Mouse (Mus musculus) stomach, postnatal 0 days (tissue): Measurements from ENCODE around the gene Det1. TPM values are rescaled to one million over a fixed set of nuclear protein-coding genes. Genes with fewer than 3 reads are reported as not detected.

ENCODE experiments used
- ATAC-seq: fragments of 200-750 bp; cut with Nextera tagmentation; 2 replicates; pipeline ENCODE4 v1.8.0; 2017; ENCODE audit not compliant: low FRiP score, low TSS enrichment
- DNase-seq: peaks from one replicate; pipeline ENCODE4 v3.0.0-alpha.2; 2016; ENCODE audit warnings: low spot score
- H3K27ac ChIP-seq: fragments of 300-500 bp; sonication (generic); replicated peaks from 2 replicates; pipeline ENCODE4 v1.5.1; 2014; ENCODE audit warnings: mild to moderate bottlenecking, control low read depth
- H3K27me3 ChIP-seq: fragments of 300-500 bp; sonication (generic); 2 replicates; pipeline ENCODE4 v1.6.1; 2014; ENCODE audit warnings: low read length; ENCODE audit not compliant: control insufficient read depth, insufficient read depth
- H3K36me3 ChIP-seq: fragments of 300-500 bp; sonication (generic); 2 replicates; pipeline ENCODE4 v1.6.1; 2014; ENCODE audit warnings: low read length, mixed read lengths; ENCODE audit not compliant: control insufficient read depth, insufficient read depth
- H3K4me1 ChIP-seq: fragments of 300-500 bp; sonication (generic); replicated peaks from 2 replicates; pipeline ENCODE4 v1.6.1; 2014; ENCODE audit warnings: antibody characterized with exemption; ENCODE audit not compliant: control insufficient read depth, insufficient read depth
- H3K4me2 ChIP-seq: fragments of 300-500 bp; sonication (generic); replicated peaks from 2 replicates; pipeline ENCODE4 v1.6.1; 2014; ENCODE audit warnings: low read depth, mild to moderate bottlenecking, control low read depth, moderate library complexity
- H3K4me3 ChIP-seq: fragments of 300-500 bp; sonication (generic); 2 replicates; pipeline ENCODE4 v1.5.1; 2014; ENCODE audit warnings: low read depth, low read length, control low read depth
- H3K9ac ChIP-seq: fragments of 300-500 bp; sonication (generic); 2 replicates; pipeline ENCODE4 v1.6.1; 2014; ENCODE audit warnings: mild to moderate bottlenecking, low read length, control low read depth, mixed read lengths
- H3K9me3 ChIP-seq: fragments of 300-500 bp; sonication (generic); 2 replicates; pipeline ENCODE4 v1.6.1; 2016; ENCODE audit warnings: low read length; ENCODE audit not compliant: control insufficient read depth
- CTCF ChIP-seq: IDR thresholded peaks from 2 replicates; pipeline ENCODE4 v1.5.1; 2016; ENCODE audit warnings: antibody characterized with exemption, low read depth, mild to moderate bottlenecking, moderate library complexity
- EP300 ChIP-seq: optimal IDR thresholded peaks from 2 replicates; pipeline ENCODE3; 2016; ENCODE audit warnings: antibody characterized with exemption
- WGBS: fragments of 180-500 bp; shearing (Covaris S2); extraction: QIAGEN DNeasy Blood & Tissue Kit; methylation state at CpG from one replicate; pipeline ENCODE4 v1.1.7; 2014; 5-methylcytosine and 5-hydroxymethylcytosine counted together
- polyA plus RNA-seq: library from polyadenylated mRNA; unstranded; fragments of >200 nt; fragmentation: Nextera tagmentation; extraction: Ambion mirVana; gene quantifications from 2 replicates; pipeline ENCODE4 v1.2.1, GENCODE M21; 2015

Det1 gene
- polyA plus RNA-seq, 1 experiment from 2014 or later: 8.2 TPM

GRCm38 (mm10) chr7:78794571-78795092 is 52.4 kb downstream of the Det1 start:
- Histone ChIP-seq H3K27me3 (no peaks in the 10 kb centered on the region), H3K4me3 (no peak overlapping the region), H3K9me3 (no peaks in the 10 kb centered on the region), H3K9ac (no peak overlapping the region), H3K27ac (no peak overlapping the region), H3K36me3 (peaks cover 3% of the 10 kb centered on the region; the same call in 1 of the 2 replicates), H3K4me1 (no peaks in the 10 kb centered on the region), H3K4me2 (no peak overlapping the region)
- no peak for DNase-seq
- WGBS: 67% methylated on average over 6 of the region's 6 CpGs
- ATAC-seq: no peak
- no peak for TF ChIP-seq EP300
- TF ChIP-seq CTCF: no peak

GRCm38 (mm10) chr7:78793895-78794570 is 53.0 kb downstream of the Det1 start:
- Histone ChIP-seq H3K4me3 (no peak overlapping the region), H3K9me3 (no peaks in the 10 kb centered on the region), H3K4me2 (no peak overlapping the region), H3K36me3 (peaks cover 3% of the 10 kb centered on the region), H3K27ac (no peak overlapping the region), H3K9ac (no peak overlapping the region), H3K27me3 (no peaks in the 10 kb centered on the region), H3K4me1 (no peaks in the 10 kb centered on the region)
- ATAC-seq: no peak
- no peak for TF ChIP-seq CTCF
- no peak for DNase-seq
- WGBS: 84% methylated on average over 13 of the region's 13 CpGs

- peak; percentile 47 for DNase-seq
- peak; percentile 74 for ATAC-seq
- H3K27me3 ChIP-seq: no peaks in the 10 kb centered on the region
- H3K27ac ChIP-seq: no peak overlapping the region
- no peak overlapping the region for H3K4me2 ChIP-seq
- H3K4me3 ChIP-seq: no peak overlapping the region
- H3K4me1 ChIP-seq: no peaks in the 10 kb centered on the region
- 80% methylated on average over 15 of the region's 15 CpGs for WGBS
- H3K9me3 ChIP-seq: no peaks in the 10 kb centered on the region
- peaks cover 6% of the 10 kb centered on the region for H3K36me3 ChIP-seq
- TF ChIP-seq CTCF: peak; percentile 97
- no peak for TF ChIP-seq EP300
- no peak overlapping the region for H3K9ac ChIP-seq
These were observed 55.5 kb downstream of the Det1 start for GRCm38 (mm10) chr7:78791359-78792222.

- Histone ChIP-seq H3K27me3 (no peaks in the 10 kb centered on the region), H3K9ac (no peak overlapping the region), H3K4me3 (no peak overlapping the region), H3K27ac (no peak overlapping the region), H3K4me2 (no peak overlapping the region), H3K36me3 (peaks cover 6% of the 10 kb centered on the region), H3K4me1 (0 out of 2 replicates have a peak, but pooled peaks cover 3% of the 10 kb centered on the region), H3K9me3 (no peaks in the 10 kb centered on the region)
- no peak for ATAC-seq
- TF ChIP-seq EP300 (no peak), CTCF (no peak)
- DNase-seq: no peak
- 88% methylated on average over 12 of the region's 12 CpGs for WGBS
These were observed 59.2 kb downstream of the Det1 start for GRCm38 (mm10) chr7:78787793-78788380.

GRCm38 (mm10) chr7:78785906-78786305 is 61.2 kb downstream of the Det1 start:
- no peak overlapping the region for H3K9ac ChIP-seq
- H3K4me3 ChIP-seq: no peak overlapping the region
- H3K9me3 ChIP-seq: no peaks in the 10 kb centered on the region
- no peaks in the 10 kb centered on the region for H3K27me3 ChIP-seq
- H3K36me3 ChIP-seq: peaks cover 6% of the 10 kb centered on the region
- no peak for DNase-seq
- ATAC-seq: no peak
- WGBS: 69% methylated on average over 5 of the region's 5 CpGs
- no peak for TF ChIP-seq CTCF
- TF ChIP-seq EP300: no peak
- H3K4me2 ChIP-seq: no peak overlapping the region
- peaks cover 5% of the 10 kb centered on the region; the same call in 1 of the 2 replicates for H3K4me1 ChIP-seq
- no peak overlapping the region for H3K27ac ChIP-seq
